Mouse (Mus musculus) CH12.LX (cell line): ENCODE measurements around the gene Hscb. TPM values are rescaled to one million over a fixed set of nuclear protein-coding genes. Genes with fewer than 3 reads are reported as not detected.
"Not testable (repeated sequence)": the region's sequence is repeated elsewhere in the genome, so short reads cannot be mapped to it uniquely, and the experiment has no call there.

Experiments used
- DNase-seq: peaks from one replicate; pipeline ENCODE4 v3.0.0-alpha.2; 2013; ENCODE audit errors: extremely low read depth
- H3K27ac ChIP-seq: 2 replicates; pipeline ENCODE4 v1.5.1; 2012; ENCODE audit warnings: low read depth, mild to moderate bottlenecking, control low read depth, moderate library complexity; ENCODE audit not compliant: insufficient read depth
- H3K27me3 ChIP-seq: replicated peaks from 2 replicates; pipeline ENCODE3; 2012; ENCODE audit warnings: inconsistent platforms
- H3K36me3 ChIP-seq, 2 experiments: replicated peaks in 1 of 2; 2 replicates each; pipeline versions ENCODE3 to v1.6.1; 2012; ENCODE audit warnings: inconsistent platforms in 1 of 2, low read length in 1 of 2, mild to moderate bottlenecking in 1 of 2, mixed read lengths in 1 of 2, moderate library complexity in 1 of 2; ENCODE audit not compliant: control insufficient read depth in 1 of 2, insufficient read depth in 1 of 2
- H3K4me1 ChIP-seq, 2 experiments: 2 replicates each; pipeline ENCODE4 v1.6.1; 2012; ENCODE audit warnings: inconsistent platforms in 1 of 2, moderate library complexity in 1 of 2; ENCODE audit not compliant: insufficient read depth in 2 of 2, control insufficient read depth in 1 of 2
- H3K4me2 ChIP-seq: 2 replicates; pipeline ENCODE4 v1.6.1; 2012; ENCODE audit warnings: low read depth, mild to moderate bottlenecking, control low read depth; ENCODE audit not compliant: poor library complexity, insufficient read depth, severe bottlenecking
- H3K4me3 ChIP-seq, 3 experiments: fragments of 150-350 bp in 1 of 3; sonication (generic) in 1 of 3; replicated peaks in 1 of 3; 2 replicates each; pipeline versions ENCODE3 to v1.5.1; 2011 to 2012; ENCODE audit warnings: low read depth in 2 of 3, low read length in 2 of 3, mild to moderate bottlenecking in 2 of 3, moderate library complexity in 2 of 3, control low read depth in 1 of 3, improper control_type of control experiment in 1 of 3, inconsistent platforms in 1 of 3, mixed read lengths in 1 of 3; ENCODE audit not compliant: poor library complexity in 1 of 3
- H3K79me2 ChIP-seq: replicated peaks from 2 replicates; pipeline ENCODE4 v1.6.1; 2012; ENCODE audit warnings: mild to moderate bottlenecking, moderate library complexity; ENCODE audit not compliant: control insufficient read depth, poor library complexity, insufficient read depth, severe bottlenecking; ENCODE audit errors: extremely low read depth
- H3K9ac ChIP-seq: 2 replicates; pipeline ENCODE4 v1.6.1; 2012; ENCODE audit warnings: low read depth, mild to moderate bottlenecking, control low read depth, moderate library complexity; ENCODE audit not compliant: insufficient read depth
- H3K9me3 ChIP-seq: replicated peaks from 2 replicates; pipeline ENCODE3; 2012; ENCODE audit warnings: low read length, inconsistent platforms, mixed read lengths
- ELF1 ChIP-seq: IDR thresholded peaks from 2 replicates; pipeline ENCODE4 v1.6.1; 2014; ENCODE audit warnings: low read depth, mild to moderate bottlenecking, inconsistent platforms, low read length, improper control_type of control experiment
- GABPA ChIP-seq: IDR thresholded peaks from 2 replicates; pipeline ENCODE4 v1.6.1; 2012; ENCODE audit warnings: low read depth, low read length, improper control_type of control experiment, inconsistent platforms; ENCODE audit not compliant: insufficient replicate concordance
- IRF4 ChIP-seq: IDR thresholded peaks from 2 replicates; pipeline ENCODE4 v1.6.1; 2014; ENCODE audit warnings: low read depth, mild to moderate bottlenecking, inconsistent platforms, low read length, improper control_type of control experiment
- MAZ ChIP-seq: IDR thresholded peaks from 2 replicates; pipeline ENCODE4 v1.6.1; 2012; ENCODE audit warnings: low read depth, mild to moderate bottlenecking, inconsistent platforms, low read length, improper control_type of control experiment, moderate library complexity
- NELFE ChIP-seq: IDR thresholded peaks from 2 replicates; pipeline ENCODE4 v1.6.1; 2011; ENCODE audit warnings: low read depth, low read length, improper control_type of control experiment
- NRF1 ChIP-seq: IDR thresholded peaks from 2 replicates; pipeline ENCODE4 v1.6.1; 2014; ENCODE audit warnings: low read depth, mild to moderate bottlenecking, inconsistent platforms, low read length, improper control_type of control experiment, moderate library complexity
- POLR2A ChIP-seq: IDR thresholded peaks from 2 replicates; pipeline ENCODE4 v1.6.1; 2011; ENCODE audit warnings: low read depth, mild to moderate bottlenecking, improper control_type of control experiment, low read length
- RCOR1 ChIP-seq: conservative IDR thresholded peaks from 2 replicates; pipeline ENCODE4 v1.6.1; 2012; ENCODE audit warnings: low read depth, mild to moderate bottlenecking, inconsistent platforms, low read length, improper control_type of control experiment
- SMC3 ChIP-seq: IDR thresholded peaks from 2 replicates; pipeline ENCODE4 v1.6.1; 2011; ENCODE audit warnings: low read depth, low read length, improper control_type of control experiment
- TCF12 ChIP-seq: IDR thresholded peaks from 2 replicates; pipeline ENCODE4 v1.6.1; 2014; ENCODE audit warnings: low read depth, mild to moderate bottlenecking, inconsistent platforms, low read length, improper control_type of control experiment
- USF2 ChIP-seq: conservative IDR thresholded peaks from 2 replicates; pipeline ENCODE4 v1.6.1; 2011; ENCODE audit warnings: low read depth, low read length, improper control_type of control experiment
- ZNF384 ChIP-seq: IDR thresholded peaks from 2 replicates; pipeline ENCODE4 v1.6.1; 2012; ENCODE audit warnings: low read depth, low read length, improper control_type of control experiment, inconsistent platforms
- dilution Hi-C: fragments of 300-500 bp; cut with MboI; formaldehyde crosslinking; loops from 2 replicates; pipeline ENCODE4 v1.14.3; 2020; ENCODE audit warnings: low sequenced_read_pairs; ENCODE audit not compliant: extremely low pct_unique_long_range_greater_than_20kb, extremely low pct_ligation_motif_present
- in situ Hi-C: fragments of 300-500 bp; cut with MboI; formaldehyde crosslinking; loops from 3 replicates; pipeline ENCODE4 v1.14.3; 2019; ENCODE audit warnings: low sequenced_read_pairs, low pct_ligation_motif_present, low pct_unique_long_range_greater_than_20kb, mixed read lengths
- polyA plus RNA-seq: library from polyadenylated mRNA; unstranded; fragments of >175 nt; gene quantifications from 2 replicates; pipeline ENCODE4 v1.2.1, GENCODE M21; 2012; ENCODE audit warnings: low read depth; ENCODE audit not compliant: insufficient read length
- total RNA-seq, 2 experiments: library from RNA; depleted of rRNA; stranded (reverse); fragments of 300-350 nt in 1 of 2; fragments of >200 nt in 1 of 2; gene quantifications; 2 replicates each; pipeline ENCODE4 v1.2.3; 2012 to 2014

Hscb gene
- total and polyA plus RNA-seq, 3 experiments, result 28.2 to 64.0 (median 59.5) TPM

DNA sequence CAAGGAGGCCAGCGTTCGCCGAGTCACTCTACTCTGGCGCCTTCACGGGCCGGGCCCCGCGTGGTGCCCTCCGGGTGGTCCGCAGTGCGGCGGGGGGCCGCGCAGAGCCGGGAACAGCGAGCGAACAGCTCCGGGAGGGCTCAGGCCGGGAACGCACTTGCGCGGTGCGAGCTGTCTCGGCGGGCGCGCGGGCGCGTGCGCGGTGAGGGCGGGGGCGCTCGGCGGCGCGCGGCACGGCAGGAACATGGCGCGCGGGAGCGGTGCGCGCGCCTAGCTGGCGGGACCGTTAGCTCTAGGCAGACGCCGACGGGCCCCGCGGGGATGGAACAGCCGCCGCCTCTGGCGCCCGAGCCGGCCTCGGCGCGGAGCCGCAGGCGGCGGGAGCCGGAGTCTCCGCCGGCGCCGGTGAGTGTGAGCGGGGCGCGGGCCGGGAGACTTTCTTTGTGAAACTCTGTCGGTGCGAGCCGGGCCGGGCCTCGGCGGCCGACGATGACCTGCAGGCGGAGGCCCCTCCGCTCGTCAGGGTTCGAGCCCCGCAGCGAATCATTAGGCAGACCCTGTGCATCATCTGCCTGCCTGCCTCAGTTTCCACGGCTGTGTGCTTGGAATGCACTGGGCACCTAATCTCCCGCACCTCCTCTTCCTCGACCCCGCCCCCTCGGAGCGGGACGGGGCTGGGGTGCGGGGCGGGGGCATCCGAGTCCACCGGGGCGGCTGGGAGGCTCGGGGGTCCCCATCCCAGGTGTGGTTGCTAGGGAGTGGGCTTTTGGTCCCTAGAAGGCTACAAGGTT is 40.2 kb upstream of the Hscb start, which contains the start of gene Ttc28:
Ttc28 (plus strand) TSS at position 220 of the 791 bp plus-strand sequence.
- dilution Hi-C loops, result no loop called here
- H3K27ac ChIP-seq, result no peak within 1 kb of the TSS

DNA sequence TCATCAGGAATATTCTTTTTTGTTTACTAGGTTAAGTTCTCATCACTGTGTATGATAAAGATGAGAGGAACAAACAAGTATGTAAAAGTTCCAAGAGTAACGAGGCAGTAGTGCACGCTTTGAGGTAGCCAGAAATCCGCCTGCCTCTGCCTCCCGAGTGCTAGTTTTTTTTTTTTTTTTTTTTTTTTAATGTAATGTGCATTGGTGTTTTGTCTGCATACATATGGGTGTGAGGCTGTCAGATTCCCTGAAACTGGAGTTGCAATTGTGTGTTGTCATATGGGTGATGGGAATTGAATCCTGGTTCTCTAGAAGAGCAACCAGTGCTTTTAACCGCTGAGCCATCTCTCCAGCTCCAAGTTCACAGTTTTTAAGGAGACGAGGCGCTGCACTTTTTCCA is 39.5 kb upstream of the Hscb start:
- Histone ChIP-seq H3K27ac (no peak overlapping the region), H3K9me3 (no peaks in the 10 kb centered on the region), H3K79me2 (no peaks in the 10 kb centered on the region), H3K4me3 (peak overlapping the region; percentile 45 to 92 (median 69)), H3K4me1 (peaks cover 0 to 3% of the 10 kb centered on the region in 2 experiments; a peak in 2 of 4 replicates), H3K36me3 (peaks cover 10 to 26% of the 10 kb centered on the region in 2 experiments), H3K9ac (peak overlapping the region; percentile 76), H3K4me2 (peak overlapping the region; percentile 82), H3K27me3 (no peaks in the 10 kb centered on the region)
- TF ChIP-seq RCOR1, result no peak
- TF ChIP-seq ZNF384, result peak; percentile 68
- in situ Hi-C loops (no loop called here), dilution Hi-C loops (no loop called here)
- DNase-seq, result no peak

More for the DNA sequence above, 40.2 kb upstream of the Hscb start, which contains the start of gene Ttc28:
- Histone ChIP-seq H3K9me3 (no peaks in the 10 kb centered on the region), H3K36me3 (peaks cover 10 to 22% of the 10 kb centered on the region in 2 experiments), H3K4me2 (peak within 1 kb of the TSS; percentile 86), H3K4me3 (peak within 1 kb of the TSS; percentile 61 to 92 (median 69)), H3K4me1 (peaks cover 0 to 3% of the 10 kb centered on the region in 2 experiments; a peak in 2 of 4 replicates), H3K9ac (peak within 1 kb of the TSS; percentile 76), H3K79me2 (no peaks in the 10 kb centered on the region), H3K27me3 (no peaks in the 10 kb centered on the region)
- peak; percentile 42 for DNase-seq
- TF ChIP-seq NELFE, result peak; percentile 49; the same call in 1 of the 2 replicates
- TF ChIP-seq USF2, result no peak
- TF ChIP-seq GABPA, result no peak
- TF ChIP-seq ELF1, result 0 out of 2 replicates have a peak, but pooled peaks have one; percentile 15
- TF ChIP-seq IRF4, result 0 out of 2 replicates have a peak, but pooled peaks have one; percentile 6
- TF ChIP-seq RCOR1, result no peak
- no peak for TF ChIP-seq SMC3
- peak; percentile 19; the same call in 1 of the 2 replicates for TF ChIP-seq MAZ
- peak; percentile 49; the same call in 1 of the 2 replicates for TF ChIP-seq POLR2A
- TF ChIP-seq TCF12, result peak; percentile 53; the same call in 1 of the 2 replicates
- peak; percentile 87 for TF ChIP-seq NRF1
- in situ Hi-C loops, result no loop called here

DNA sequence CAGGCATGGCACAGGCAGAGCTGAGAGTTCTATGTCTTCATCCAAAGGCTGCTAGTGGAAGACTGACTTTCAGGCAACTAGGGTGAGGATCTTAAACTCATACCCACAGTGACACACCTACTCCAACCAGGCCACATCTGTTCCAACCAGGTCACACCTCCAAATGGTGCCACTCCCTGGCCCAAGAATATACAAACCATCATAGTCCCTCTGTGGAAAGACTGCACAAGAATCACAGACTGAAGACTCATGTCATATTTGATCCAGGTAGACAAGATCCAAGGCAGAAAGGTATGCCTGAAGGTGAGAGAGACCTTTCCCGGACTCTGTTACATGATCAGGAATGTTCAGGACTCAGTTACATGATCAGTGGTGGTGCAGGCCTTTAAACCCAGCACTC is 38.9 kb upstream of the Hscb start:
- H3K79me2 ChIP-seq, H3K4me1 ChIP-seq, H3K4me2 ChIP-seq, H3K9me3 ChIP-seq, H3K4me3 ChIP-seq, in situ Hi-C loops, DNase-seq, dilution Hi-C loops, H3K27me3 ChIP-seq, H3K27ac ChIP-seq, H3K9ac ChIP-seq: not testable (repeated sequence)
- peaks cover 10 to 30% of the 10 kb centered on the region in 2 experiments for H3K36me3 ChIP-seq
